Mouse (Mus musculus) frontal cortex, postnatal 25 days (tissue): ENCODE results near the gene Zfp865.
"Not testable (repeated sequence)": the region's sequence is repeated elsewhere in the genome, so short reads cannot be mapped to it uniquely, and the experiment has no call there.

Experiments used
- DNase-seq, 2 experiments: peaks; one replicate each; pipeline ENCODE4 v3.0.0; 2022; ENCODE audit warnings: low spot score in 2 of 2

The Zfp865 gene

DNA sequence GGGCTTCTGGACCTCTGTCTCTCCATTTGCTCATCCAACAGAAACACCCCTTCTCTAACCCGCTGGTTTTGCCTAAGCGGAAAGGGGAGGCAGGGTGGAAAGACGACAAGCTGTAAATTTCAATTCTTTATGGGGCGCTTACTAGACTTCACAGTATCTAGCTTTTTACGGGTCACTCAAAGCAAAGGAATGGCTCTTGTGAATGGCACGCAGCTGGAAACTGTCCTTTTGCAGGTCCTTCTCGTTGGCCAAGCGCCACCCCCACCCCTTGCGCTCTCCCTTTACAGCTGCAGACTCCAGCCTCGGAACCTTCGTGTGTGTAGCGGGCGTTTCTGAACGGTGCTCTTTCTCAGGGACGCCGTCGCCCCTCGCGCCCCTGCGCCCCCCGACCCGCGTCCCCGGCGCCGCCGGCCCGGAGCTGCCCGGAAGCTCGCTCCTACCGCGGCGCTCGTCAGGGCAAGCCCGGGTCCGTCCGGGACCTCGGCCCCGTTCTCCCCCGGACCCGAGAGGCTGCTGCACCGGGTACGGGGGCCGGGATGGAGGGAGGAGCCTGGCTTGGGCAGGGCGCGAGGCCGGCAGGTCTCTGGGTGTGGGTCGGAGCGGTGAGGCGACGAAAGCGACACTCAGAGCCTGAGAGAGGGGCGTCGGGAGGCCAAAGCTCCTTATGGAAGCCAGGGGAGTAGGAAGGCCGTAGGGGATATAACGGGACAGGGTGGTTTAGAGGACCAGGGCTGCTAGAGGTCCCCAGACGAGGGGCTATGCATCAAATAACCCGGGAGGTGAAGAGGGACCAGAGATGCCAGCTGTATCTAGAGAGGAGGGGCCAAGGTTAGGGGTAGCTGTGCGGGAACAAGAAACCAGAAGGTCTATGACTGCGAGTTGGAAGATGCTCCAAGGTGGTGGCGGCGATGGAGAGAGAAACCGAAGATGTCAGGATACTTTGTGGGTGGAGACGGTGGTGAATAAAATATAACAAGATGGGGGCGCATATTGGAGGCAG, 31.3 kb downstream of the Zfp865 start, which contains the start of gene Zfp580:
Gene Zfp580, plus strand, starts transcription at position 346 of the 1,000 bp plus-strand sequence.
- peak; percentile 71 to 75 for DNase-seq

DNA sequence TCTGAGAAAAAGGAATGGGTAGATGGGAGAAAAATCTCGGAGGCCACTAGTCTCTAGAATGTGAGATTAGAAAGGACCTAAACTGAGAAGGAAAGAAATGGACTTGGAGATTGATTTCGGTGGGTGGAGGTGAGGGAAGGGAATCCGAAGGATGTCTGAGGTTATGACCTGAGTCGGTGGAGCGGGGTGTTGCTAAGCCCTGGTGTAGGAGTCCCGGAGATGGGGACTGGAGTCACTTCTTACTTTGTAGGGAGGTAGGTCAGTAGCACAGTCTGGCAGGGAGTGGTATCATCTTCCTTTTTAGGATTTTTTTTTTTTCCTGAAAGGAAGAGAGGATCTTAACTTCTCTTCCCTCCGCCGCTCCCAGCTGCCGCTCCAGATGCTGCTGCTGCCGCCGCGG, 32.3 kb downstream of the Zfp865 start:
- DNase-seq = no peak

DNA sequence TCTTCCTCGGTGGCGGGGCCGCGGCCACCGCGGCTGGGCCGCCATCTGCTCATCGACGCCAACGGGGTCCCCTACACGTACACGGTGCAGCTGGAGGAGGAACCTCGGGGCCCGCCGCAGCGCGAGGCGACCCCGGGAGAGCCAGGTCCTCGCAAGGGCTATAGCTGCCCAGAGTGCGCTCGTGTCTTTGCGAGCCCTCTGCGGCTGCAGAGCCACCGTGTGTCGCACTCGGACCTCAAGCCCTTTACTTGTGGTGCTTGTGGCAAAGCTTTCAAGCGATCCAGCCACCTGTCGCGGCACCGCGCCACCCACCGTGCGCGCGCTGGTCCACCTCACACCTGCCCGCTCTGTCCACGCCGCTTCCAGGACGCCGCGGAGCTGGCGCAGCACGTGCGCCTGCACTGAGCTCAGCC, 32.8 kb downstream of the Zfp865 start:
- DNase-seq = no peak

DNA sequence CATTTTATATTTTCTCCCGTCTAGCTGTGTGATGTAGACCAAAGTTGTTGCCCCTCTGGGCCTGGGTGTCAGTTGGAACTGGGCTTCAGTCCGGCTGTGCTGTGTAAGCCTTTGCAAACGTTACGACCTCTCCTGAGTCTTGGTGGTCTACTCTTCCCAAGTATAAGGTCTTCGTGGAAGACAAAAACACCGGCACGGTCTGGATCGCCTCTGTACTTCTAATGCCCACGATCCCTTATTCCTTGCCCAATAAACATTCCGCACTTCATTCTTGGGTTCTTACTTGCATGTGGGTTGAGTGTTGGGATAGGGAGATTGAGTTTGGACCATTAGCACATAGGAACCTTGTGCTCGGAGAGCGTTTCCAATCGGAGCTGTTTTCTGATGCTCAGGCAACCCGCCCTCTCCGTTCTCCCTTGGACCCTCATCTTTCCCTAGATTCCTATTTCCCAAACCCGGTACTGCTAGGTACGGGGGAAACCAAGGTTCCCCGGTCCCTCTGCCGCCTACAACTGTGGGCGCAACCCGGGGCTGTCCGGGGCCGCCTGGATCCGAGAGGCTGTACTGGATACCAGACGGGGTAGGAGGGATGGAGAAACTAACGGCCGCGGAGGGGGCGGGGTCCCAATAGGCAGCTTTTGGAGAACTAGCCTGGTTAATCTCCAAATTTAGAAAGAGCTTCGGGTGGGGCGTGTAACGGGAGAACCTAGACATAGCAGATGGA, 33.4 kb downstream of the Zfp865 start:
- no peak for DNase-seq

DNA sequence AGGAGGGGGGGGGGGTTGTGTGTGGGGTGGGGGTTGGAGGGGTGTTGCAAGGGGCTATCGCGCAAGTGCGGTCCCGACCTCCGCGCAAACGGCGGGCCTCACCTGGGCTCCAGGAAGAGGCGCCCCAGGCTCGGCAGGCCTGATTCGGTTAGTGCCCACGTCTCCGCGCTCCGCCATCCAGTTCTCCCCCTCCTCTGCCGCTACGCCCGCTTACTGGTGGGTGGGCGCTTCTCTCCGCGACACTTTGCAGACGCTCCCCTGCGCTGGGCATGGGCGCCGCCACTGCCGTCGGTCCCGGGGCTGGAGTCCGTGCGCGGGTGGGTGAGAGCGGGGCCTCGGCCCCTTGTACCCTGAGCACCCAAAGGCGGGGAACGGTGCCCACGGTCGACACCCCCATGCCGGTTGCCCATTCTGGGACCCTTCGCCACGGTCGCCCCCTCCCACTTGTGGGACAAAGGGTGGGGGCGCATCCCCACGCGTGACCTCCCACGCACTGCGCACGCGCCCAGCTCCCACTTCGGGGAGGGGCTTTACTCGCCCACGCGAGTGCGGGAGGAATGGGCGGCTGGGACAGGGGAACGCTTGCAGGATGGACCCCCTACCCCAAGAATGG, 36.6 kb downstream of the Zfp865 start:
- no peak for DNase-seq

DNA sequence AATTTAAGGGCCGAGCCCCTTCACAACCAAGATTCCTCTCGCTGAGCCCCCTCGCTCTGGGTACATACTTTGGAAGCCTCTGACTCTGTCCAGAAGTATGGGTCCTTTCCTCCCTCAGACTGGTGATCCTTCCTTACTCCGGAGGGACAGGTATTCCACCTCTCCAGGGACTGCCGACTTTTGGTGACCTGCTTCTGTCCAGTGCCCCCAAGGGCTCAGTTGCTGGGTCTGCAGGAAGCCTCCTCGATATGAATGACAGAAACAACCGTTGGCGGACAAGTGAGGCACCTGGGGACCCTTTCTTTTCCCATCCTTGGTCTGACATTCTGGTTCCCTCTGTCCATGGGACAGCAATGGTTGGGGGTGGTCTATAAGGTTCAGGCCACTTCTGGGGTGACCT, 37.2 kb downstream of the Zfp865 start:
- no peak for DNase-seq

DNA sequence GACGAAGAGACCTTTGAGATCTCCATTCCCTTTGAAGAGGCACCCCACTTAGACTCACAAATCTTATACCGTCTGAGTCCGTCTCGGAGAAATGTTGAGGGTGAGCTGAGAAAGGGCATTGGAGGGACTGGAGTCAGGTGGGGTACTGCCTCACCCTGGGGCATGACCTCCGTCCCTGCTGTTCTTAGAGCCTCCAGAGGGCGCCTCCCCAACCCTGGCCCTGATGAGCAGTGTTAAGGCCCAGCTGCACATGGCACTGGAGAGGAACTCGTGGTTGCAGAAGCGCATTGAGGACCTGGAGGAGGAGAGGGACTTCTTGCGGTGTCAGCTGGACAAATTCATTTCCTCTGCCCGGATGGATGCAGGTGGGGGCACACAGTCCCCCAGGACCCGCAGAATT, 37.6 kb downstream of the Zfp865 start:
- no peak for DNase-seq

DNA sequence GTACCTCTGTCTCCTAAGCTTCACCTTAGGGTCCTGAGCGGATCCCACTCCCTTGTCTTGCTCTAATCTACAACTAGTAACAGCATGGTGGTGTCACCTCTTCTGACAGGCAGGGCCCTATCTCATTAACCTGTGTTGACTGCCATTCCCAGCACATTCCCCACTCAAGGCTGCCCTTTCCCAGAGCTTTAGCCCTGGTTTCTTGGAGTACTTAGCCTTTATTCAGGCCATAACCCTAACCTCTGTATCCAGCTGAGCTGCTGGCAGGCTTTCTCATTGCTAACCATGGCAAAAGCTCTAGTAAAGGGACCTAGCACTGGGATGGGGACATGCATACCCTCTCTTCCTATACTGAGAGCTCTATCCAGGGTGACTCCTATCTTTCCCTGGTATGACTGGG, 38.5 kb downstream of the Zfp865 start:
- DNase-seq = no peak

DNA sequence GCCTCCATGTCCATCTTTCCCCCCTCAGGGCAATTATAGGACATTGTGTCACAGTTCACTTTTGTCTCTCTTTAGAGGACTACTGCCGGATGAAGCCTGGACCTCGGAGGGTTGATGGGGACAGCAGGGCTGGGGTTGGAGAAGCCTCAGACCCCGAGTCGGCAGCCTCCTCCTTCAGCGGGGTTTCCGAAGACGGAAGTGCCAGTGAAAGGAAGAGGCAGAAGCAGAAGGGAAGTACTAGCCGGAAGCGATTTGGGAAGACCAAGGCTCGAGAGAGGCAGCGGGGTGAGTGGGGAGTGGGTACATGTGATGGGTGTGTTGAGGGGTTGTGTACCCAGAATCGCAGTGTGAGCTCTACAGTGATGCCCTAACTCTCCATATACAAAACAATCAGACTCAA, 39.2 kb downstream of the Zfp865 start:
- DNase-seq = no peak

DNA sequence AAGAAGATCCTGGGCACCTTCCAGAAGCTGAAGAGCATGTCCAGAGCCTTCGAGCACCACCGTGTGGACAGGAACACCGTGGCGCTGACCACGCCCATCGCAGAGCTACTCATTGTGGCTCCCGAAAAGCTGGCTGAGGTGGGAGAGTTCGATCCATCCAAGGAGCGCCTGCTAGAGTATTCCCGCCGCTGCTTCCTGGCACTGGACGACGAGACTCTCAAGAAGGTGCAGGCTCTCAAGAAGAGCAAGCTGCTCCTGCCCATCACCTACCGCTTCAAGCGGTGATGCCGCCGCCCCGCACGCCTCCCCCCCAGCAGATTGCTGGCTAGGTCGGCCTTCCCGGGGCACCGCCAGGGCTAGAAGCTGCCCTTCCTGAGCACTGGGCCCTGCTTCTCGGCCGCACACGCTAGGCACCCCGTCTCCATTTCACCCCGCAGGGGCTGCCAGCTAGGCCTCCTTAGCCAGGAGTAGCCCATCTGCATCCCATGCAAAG, 40.1 kb downstream of the Zfp865 start:
- DNase-seq = peak; percentile 59 to 64

DNA sequence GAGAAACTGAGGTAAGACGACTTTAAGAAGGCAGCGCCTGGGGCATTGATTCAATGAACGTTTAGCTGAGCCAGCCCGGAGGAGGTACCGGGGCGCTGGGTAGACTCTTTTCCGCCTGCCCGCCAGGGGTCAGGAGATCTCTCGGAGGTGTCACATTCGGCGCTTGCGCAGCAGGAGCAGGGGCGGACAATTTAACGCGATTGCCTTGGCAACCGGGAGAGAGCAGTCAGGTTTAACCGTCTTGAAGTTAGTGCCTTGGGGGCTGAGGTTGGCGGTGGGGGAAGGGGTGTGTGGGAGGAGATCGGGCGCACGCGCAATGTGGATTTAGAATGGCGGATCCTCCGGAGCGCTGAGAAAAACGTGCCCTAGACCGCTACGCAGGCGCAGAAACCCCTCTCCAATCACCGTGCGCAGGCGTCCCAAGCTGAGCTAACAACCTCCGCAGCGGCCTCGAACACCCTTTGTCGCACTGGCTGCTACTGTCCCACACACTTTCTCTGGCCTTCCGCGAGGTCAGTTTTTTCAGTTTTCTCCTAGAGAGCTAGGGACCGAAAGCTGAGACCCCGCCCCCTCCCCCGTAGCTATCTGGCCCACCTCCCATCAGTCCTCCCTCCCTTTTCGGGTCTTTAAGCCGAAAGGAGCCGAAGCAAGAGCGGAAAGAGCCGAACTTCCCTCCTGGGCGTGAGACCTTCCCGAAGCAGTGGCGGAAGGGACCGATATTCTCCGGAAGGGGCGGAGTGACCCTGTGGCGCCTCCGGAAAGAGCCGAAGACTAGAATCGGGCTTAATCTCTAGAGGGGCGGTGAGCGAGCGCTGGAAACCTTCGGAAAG, 41.0 kb downstream of the Zfp865 start:
- DNase-seq = peak; percentile 99 to 100

DNA sequence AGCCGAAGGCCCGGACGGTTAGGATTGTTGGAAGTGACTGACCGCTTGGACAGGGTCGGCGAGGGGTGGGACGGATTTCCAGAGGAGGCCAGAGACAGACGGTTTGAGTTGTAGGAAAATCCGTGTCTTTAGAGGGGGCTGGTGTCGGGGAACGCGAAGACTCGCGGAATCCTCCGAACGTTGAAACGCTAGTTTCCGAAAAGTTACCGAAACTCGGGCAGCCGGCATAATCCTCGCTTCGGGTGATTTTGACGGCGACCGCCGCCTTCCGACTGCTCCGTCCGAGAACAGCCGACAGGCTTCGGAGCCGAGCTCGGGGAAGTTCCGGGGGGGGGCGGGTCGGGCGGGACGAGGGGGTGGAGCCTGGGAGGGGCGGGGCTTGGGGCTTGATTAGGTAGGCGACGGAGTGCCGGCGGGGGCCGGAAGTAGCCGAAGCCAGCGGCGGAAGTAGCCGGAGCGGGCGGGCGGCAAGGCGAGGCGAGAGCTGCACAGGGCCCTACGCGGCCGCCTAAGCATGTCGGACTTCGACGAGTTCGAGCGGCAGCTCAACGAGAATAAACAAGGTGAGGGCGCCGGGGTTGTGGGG, 41.7 kb downstream of the Zfp865 start, which contains the start of gene U2af2:
Gene U2af2, plus strand, starts transcription at position 370 of the 586 bp plus-strand sequence.
- peak; percentile 81 to 84 for DNase-seq

DNA sequence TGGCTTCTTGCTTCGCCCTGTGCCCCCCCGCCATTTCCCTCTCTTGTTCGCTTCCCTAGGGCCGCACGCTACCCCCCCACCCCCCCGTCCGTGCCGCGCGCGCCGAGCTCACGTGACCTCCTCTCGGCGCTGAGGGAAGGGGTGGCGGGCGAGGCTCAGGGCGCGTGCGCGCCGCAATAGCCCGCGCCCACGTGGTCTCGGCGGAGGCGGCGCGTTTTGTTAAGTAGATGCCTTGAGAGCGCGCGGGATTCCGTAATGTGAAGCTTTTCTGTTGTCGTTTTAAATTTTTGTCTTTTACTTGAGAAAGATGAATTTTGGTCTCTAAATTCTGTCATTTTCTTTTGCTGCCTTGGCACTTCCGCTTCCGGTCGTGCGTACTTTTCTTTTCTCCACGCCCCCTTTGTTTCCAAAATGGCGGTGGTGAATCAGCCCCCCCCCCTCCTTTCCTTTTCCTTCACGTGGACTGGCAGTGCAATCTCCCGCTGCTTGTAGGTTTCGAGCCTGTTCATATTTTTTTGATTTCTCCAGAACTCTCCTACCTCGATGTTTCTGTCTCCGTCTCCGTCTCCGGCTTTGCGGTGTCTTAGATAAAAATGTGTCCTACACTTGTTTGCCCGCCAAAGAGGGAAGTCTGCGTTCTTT, 42.3 kb downstream of the Zfp865 start:
- DNase-seq = peak in 1 of 2 experiments; percentile 50

DNA sequence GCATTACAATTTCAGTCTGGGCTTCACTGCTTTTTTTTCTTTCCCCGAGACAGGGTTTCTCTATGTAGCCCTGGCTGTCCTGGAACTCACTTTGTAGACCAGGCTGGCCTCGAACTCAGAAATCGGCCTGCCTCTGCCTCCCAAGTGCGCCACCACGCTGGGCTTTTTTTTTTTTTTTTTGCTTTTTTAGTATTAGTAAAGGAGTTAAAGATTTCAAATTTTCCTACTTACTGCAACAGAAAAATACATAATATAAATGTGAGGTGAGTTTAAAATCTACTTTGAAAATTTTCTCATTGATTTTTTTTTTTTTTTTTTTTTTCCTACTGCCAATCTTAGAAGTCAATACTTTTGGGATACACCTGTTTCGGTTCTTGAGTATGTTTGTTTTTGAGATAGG, 44.7 kb downstream of the Zfp865 start:
- DNase-seq = no peak

DNA sequence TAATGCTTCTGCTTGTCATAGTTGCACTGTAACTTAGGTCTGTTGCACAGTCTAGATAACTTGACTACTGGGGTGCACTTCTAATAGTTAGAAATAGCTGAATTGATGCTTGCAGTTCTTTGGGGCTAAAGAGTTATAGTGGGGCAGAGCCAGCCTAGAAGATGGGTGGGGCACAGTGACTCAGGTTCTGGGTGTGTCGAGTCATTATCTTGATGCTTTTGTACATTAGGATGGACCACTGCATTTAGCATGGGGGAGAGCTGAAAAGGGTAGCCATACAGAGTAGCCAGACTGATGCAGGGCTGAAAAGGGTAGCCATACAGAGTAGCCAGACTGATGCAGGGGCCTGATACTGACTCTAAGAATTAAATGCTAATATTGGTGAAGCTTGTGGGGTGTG, 53.4 kb downstream of the Zfp865 start:
- no peak for DNase-seq

DNA sequence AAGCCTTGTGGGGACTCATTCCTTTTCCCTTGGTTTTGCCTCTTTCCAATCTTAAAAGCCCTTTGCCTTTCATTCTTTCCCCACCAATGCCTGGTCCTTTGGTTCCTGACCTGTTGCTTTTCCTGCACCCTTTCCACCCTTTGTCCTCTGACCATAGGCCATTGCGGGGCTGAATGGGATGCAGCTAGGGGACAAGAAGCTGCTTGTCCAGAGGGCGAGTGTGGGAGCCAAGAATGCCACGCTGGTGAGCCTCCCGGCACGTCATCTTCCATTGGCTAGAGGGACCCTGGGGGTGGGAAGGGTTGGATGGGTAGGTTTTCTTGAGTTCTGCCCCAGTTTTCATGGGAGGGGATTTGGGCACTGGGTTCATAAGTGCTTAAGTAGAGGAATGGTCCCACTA, 54.8 kb downstream of the Zfp865 start:
- no peak for DNase-seq

DNA sequence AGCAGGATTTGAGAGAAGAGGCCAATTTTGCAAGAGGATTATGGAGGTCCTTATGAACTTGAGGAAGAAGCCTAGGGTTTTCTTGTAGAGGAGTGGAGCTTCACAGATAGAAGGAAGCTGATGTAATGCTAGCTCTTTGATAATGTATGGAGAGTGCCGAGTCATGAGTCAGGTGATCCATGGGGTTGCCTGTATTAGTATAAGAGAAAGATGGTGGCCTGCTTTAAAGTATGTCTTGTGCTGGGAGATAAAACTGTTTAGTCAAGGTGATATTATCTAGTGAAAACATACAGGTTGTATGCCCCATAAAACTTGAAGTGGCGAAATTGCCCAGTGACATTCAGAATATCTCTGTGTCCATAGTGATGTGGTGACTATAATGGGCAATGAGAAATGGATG, 56.8 kb downstream of the Zfp865 start:
- no peak for DNase-seq

DNA sequence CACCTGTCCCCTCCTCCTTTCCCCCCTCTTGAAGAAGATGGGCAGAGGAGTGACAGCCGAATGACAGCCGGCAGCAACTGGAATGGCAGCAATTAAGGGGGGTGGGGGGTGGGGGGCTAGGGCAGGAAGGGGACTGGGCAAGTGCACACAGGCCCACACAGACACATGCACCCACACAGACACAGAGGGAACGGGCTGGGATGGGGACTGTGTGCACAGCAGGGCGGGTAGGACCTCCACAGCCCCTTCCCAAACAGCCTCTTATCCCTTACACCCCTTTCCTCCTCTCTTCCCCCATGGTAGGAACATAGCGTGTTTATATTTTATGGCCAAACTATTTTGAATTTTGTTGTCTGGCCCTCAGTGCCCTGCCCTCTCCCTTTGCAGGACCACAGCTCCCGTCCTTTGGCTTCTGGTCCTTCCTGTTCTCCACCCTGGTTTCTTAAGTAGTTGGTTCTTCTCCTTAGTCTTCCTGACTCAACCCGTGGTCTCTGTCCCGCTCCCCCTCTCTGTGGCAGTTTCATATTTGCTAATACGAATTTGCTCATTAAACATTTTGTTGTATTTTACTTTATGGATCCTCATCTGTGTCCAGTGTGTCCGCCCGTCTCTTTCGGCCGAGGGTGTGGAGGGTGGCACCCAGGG, 59.3 kb downstream of the Zfp865 start:
- DNase-seq = not testable (repeated sequence)

DNA sequence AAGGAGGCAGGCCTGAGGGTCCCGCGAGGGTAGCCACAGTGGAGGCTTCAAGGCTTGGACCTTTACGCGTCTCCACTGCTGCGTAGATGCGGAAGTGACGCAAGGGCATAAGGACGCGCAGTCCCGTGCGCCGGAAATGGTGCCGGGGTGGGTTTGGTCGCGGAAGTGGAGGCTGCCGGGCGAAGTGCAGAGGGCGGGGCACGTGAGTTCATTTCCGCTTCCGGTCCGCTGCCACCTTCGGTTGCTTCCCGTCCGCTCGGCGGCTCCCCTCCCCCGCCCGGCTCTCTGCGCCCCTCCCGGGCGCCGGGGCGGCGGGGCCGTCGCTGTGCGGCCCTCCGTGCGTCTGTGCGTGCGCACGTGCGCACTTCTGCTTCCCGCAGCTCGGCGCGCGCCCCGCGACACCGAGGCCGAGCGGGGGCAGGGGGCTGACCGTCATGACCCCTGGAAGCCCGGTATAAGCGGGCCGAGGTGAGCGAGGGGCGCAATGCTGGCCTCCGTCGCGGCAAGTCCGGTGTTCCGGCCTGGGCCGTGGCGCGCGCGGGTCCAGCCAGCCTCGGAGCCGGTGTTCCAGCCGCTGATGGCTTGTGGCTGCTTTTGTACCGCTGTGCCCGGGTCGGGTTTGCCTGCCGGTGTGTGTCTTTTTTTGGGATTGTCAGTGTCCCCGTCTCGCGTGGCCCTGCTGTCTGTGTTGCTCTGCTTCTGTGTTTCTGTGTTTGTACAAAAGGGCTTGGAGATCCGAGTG, 60.0 kb downstream of the Zfp865 start, which contains the start of gene Epn1:
Gene Epn1, plus strand, starts transcription at position 226 of the 742 bp plus-strand sequence.
- DNase-seq = peak; percentile 90 to 97
